Mouse (Mus musculus): ENCODE data around the gene Tprkb.
"Not testable (repeated sequence)": the region's sequence is repeated elsewhere in the genome, so short reads cannot be mapped to it uniquely, and the experiment has no call there.

The Tprkb gene

GRCm38 (mm10) chr6:85973336-85973735, 61.7 kb downstream of the Tprkb start:
- DNase-seq (ENCODE audit: low spot score), result no peak

GRCm38 (mm10) chr6:85974941-85975617, 63.4 kb downstream of the Tprkb start:
- DNase-seq (ENCODE audit: low spot score), result no peak

GRCm38 (mm10) chr6:85975761-85976160, 64.1 kb downstream of the Tprkb start:
- no peak for DNase-seq (ENCODE audit: low spot score)

GRCm38 (mm10) chr6:85976242-85976641, 64.6 kb downstream of the Tprkb start:
- DNase-seq (ENCODE audit: low spot score), result no peak

GRCm38 (mm10) chr6:85978736-85979135, 67.1 kb downstream of the Tprkb start:
- not testable (repeated sequence) for DNase-seq (ENCODE audit: low spot score)
